In the genomic region with DNA sequence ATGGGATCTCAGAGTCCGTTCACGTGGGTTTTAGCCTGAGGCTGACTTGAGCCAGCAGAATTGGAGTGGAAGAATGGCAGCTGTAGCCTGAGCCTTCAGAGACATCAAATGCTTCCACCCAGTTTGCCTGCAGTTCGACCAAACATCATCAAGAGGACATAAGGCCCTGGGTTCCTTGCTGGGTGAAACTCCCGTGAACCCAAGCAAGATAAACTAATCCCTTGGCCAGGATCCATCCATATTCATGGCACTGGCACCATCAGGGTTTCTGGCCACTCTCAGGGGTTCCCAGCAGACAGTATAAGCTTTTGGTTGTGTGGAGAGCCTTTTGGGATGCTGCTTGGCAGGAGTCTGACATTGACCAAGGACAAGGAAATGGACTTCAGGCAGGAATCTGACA, we compare ENCODE assay signal across 23 mouse cellular contexts.
"Had no signal": no experiment of that assay in that cellular context is flagged by ENCODE, and none has a peak within 500 bp of the region (broad histone marks: within the 10 kb centered on the region; RNA-seq: fewer than 3 reads in every experiment).

No protein-coding gene starts in this region.

- DNase-seq: kidney, adult 2 months; kidney, postnatal 25 days; layer of hippocampus, adult 9-11 months; liver, postnatal 0 days; lung, embryonic 14.5 days; midbrain, embryonic 14.5 days; right cerebral cortex, adult 18-20 months; right cerebral cortex, postnatal 14 days; right cerebral cortex, postnatal 4 days; thymus, adult 2 months; thymus, postnatal 14 days; thymus, postnatal 4 days had no signal

- ATAC-seq: liver, postnatal 0 days; lung, postnatal 0 days had no signal

- H3K36me3 ChIP-seq: limb, embryonic 12.5 days; limb, embryonic 15.5 days; neural tube, embryonic 13.5 days had no signal

- H3K27ac ChIP-seq: kidney, postnatal 0 days; layer of hippocampus, adult 2 months; limb, embryonic 12.5 days; limb, embryonic 15.5 days; liver, embryonic 14.5 days; macrophage; neural tube, embryonic 13.5 days; stomach, postnatal 0 days had no signal

- H3K4me2 ChIP-seq: limb, embryonic 12.5 days; limb, embryonic 15.5 days; liver, embryonic 11.5 days; lung, embryonic 14.5 days; neural tube, embryonic 13.5 days had no signal

- H3K4me3 ChIP-seq: layer of hippocampus, adult 2 months; limb, embryonic 12.5 days; limb, embryonic 15.5 days; myocyte; neural tube, embryonic 13.5 days had no signal

- H3K9ac ChIP-seq: limb, embryonic 12.5 days; limb, embryonic 15.5 days; liver, embryonic 14.5 days; liver, postnatal 0 days; lung, embryonic 14.5 days; neural tube, embryonic 13.5 days had no signal

- H3K4me1 ChIP-seq: limb, embryonic 12.5 days; limb, embryonic 15.5 days; neural tube, embryonic 13.5 days had no signal

- H3K27me3 ChIP-seq: limb, embryonic 12.5 days; limb, embryonic 15.5 days; neural tube, embryonic 13.5 days had no signal

- H3K9me3 ChIP-seq: limb, embryonic 12.5 days; limb, embryonic 15.5 days; neural tube, embryonic 13.5 days had no signal
